Mouse (Mus musculus): ENCODE measurements at regions not wholly inside any gene's neighbourhood (a gene's known extent, or its start where the extent isn't known, plus 50 kb on each side); places are given as distances from the start of the nearest gene placed in this dataset.

GRCm38 (mm10) chr2:134419581-134419980 is 134.6 kb downstream of the Hao1 start:
- H3K4me1 ChIP-seq (replicated peaks; ENCODE audit: control insufficient read depth, insufficient read depth, low read length): no peaks in the 10 kb centered on the region
- no peak for ATAC-seq (ENCODE audit: low FRiP score)
- no peak overlapping the region for H3K4me3 ChIP-seq (replicated peaks; ENCODE audit: low read length)
- no peak overlapping the region for H3K4me2 ChIP-seq (replicated peaks)
- H3K36me3 ChIP-seq (replicated peaks; ENCODE audit: control insufficient read depth, insufficient read depth): no peaks in the 10 kb centered on the region
- DNase-seq (ENCODE audit: low spot score): no peak
- H3K27me3 ChIP-seq (ENCODE audit: control insufficient read depth, insufficient read depth, low read length): no peaks in the 10 kb centered on the region
- no peaks in the 10 kb centered on the region for H3K9me3 ChIP-seq (ENCODE audit: control insufficient read depth, low read length)
- no peak overlapping the region for H3K9ac ChIP-seq
- no peak overlapping the region for H3K27ac ChIP-seq
- 89% methylated on average over 2 of the region's 2 CpGs for WGBS

- no peak overlapping the region for H3K4me2 ChIP-seq (replicated peaks)
- no peaks in the 10 kb centered on the region for H3K36me3 ChIP-seq (replicated peaks; ENCODE audit: control insufficient read depth, insufficient read depth)
- no peaks in the 10 kb centered on the region for H3K9me3 ChIP-seq (ENCODE audit: control insufficient read depth, low read length)
- DNase-seq (ENCODE audit: low spot score): no peak
- no peak overlapping the region for H3K4me3 ChIP-seq (replicated peaks; ENCODE audit: low read length)
- no peak for ATAC-seq (ENCODE audit: low FRiP score)
- H3K27ac ChIP-seq: no peak overlapping the region
- no peak overlapping the region for H3K9ac ChIP-seq
- H3K4me1 ChIP-seq (replicated peaks; ENCODE audit: control insufficient read depth, insufficient read depth, low read length): no peaks in the 10 kb centered on the region
- H3K27me3 ChIP-seq (ENCODE audit: control insufficient read depth, insufficient read depth, low read length): no peaks in the 10 kb centered on the region
- 95% methylated on average over 3 of the region's 3 CpGs for WGBS
Measured at GRCm38 (mm10) chr2:134399564-134399963, 154.6 kb downstream of the Hao1 start.

- H3K27ac ChIP-seq: no peak overlapping the region
- H3K4me1 ChIP-seq (replicated peaks; ENCODE audit: control insufficient read depth, insufficient read depth, low read length): no peaks in the 10 kb centered on the region
- H3K9me3 ChIP-seq (ENCODE audit: control insufficient read depth, low read length): no peaks in the 10 kb centered on the region
- DNase-seq (ENCODE audit: low spot score) (no peak), ATAC-seq (ENCODE audit: low FRiP score) (no peak)
- no peak overlapping the region for H3K4me2 ChIP-seq (replicated peaks)
- 95% methylated on average over 3 of the region's 3 CpGs for WGBS
- no peak overlapping the region for H3K9ac ChIP-seq
- no peak overlapping the region for H3K4me3 ChIP-seq (replicated peaks; ENCODE audit: low read length)
- no peaks in the 10 kb centered on the region for H3K27me3 ChIP-seq (ENCODE audit: control insufficient read depth, insufficient read depth, low read length)
- no peaks in the 10 kb centered on the region for H3K36me3 ChIP-seq (replicated peaks; ENCODE audit: control insufficient read depth, insufficient read depth)
Measured at GRCm38 (mm10) chr2:134393421-134393820, 160.7 kb downstream of the Hao1 start.

GRCm38 (mm10) chr2:134375116-134375515 is 179.1 kb downstream of the Hao1 start:
- Histone ChIP-seq H3K27me3 (ENCODE audit: control insufficient read depth, insufficient read depth, low read length) (no peaks in the 10 kb centered on the region), H3K27ac (no peak overlapping the region), H3K9ac (no peak overlapping the region), H3K9me3 (ENCODE audit: control insufficient read depth, low read length) (no peaks in the 10 kb centered on the region), H3K4me1 (replicated peaks; ENCODE audit: control insufficient read depth, insufficient read depth, low read length) (no peaks in the 10 kb centered on the region), H3K4me2 (replicated peaks) (no peak overlapping the region), H3K36me3 (replicated peaks; ENCODE audit: control insufficient read depth, insufficient read depth) (no peaks in the 10 kb centered on the region), H3K4me3 (replicated peaks; ENCODE audit: low read length) (no peak overlapping the region)
- no peak for ATAC-seq (ENCODE audit: low FRiP score)
- WGBS: 64% methylated on average over 2 of the region's 2 CpGs
- DNase-seq (ENCODE audit: low spot score): no peak

- peak; percentile 28 for DNase-seq (ENCODE audit: low spot score)
- no peak overlapping the region for H3K9ac ChIP-seq
Measured at GRCm38 (mm10) chr2:134350894-134351501, 203.2 kb downstream of the Hao1 start.

GRCm38 (mm10) chr2:134350442-134350841 is 203.7 kb downstream of the Hao1 start:
- Histone ChIP-seq H3K4me1 (replicated peaks; ENCODE audit: control insufficient read depth, insufficient read depth, low read length) (no peaks in the 10 kb centered on the region), H3K27me3 (ENCODE audit: control insufficient read depth, insufficient read depth, low read length) (no peaks in the 10 kb centered on the region), H3K9ac (no peak overlapping the region), H3K4me2 (replicated peaks) (0 out of 2 replicates have a peak overlapping the region, but pooled peaks have one; percentile 8), H3K27ac (peak overlapping the region; percentile 15), H3K4me3 (replicated peaks; ENCODE audit: low read length) (no peak overlapping the region), H3K36me3 (replicated peaks; ENCODE audit: control insufficient read depth, insufficient read depth) (no peaks in the 10 kb centered on the region), H3K9me3 (ENCODE audit: control insufficient read depth, low read length) (no peaks in the 10 kb centered on the region)
- ATAC-seq (ENCODE audit: low FRiP score): 0 out of 2 replicates have a peak, but pooled peaks have one; percentile 46
- WGBS: 63% methylated on average over 2 of the region's 2 CpGs
- DNase-seq (ENCODE audit: low spot score): peak; percentile 25

More at GRCm38 (mm10) chr2:134350894-134351501, 203.2 kb downstream of the Hao1 start:
- Histone ChIP-seq H3K27ac (peak overlapping the region; percentile 40; the same call in 1 of the 2 replicates), H3K4me2 (replicated peaks) (0 out of 2 replicates have a peak overlapping the region, but pooled peaks have one; percentile 8), H3K9me3 (ENCODE audit: control insufficient read depth, low read length) (no peaks in the 10 kb centered on the region), H3K36me3 (replicated peaks; ENCODE audit: control insufficient read depth, insufficient read depth) (no peaks in the 10 kb centered on the region), H3K4me1 (replicated peaks; ENCODE audit: control insufficient read depth, insufficient read depth, low read length) (no peaks in the 10 kb centered on the region), H3K27me3 (ENCODE audit: control insufficient read depth, insufficient read depth, low read length) (no peaks in the 10 kb centered on the region), H3K4me3 (replicated peaks; ENCODE audit: low read length) (no peak overlapping the region)
- ATAC-seq (ENCODE audit: low FRiP score): peak; percentile 55; the same call in 1 of the 2 replicates
- WGBS: 63% methylated on average over 8 of the region's 8 CpGs

- Histone ChIP-seq H3K36me3 (replicated peaks; ENCODE audit: control insufficient read depth, insufficient read depth) (no peaks in the 10 kb centered on the region), H3K27ac (no peak overlapping the region), H3K4me3 (replicated peaks; ENCODE audit: low read length) (no peak overlapping the region), H3K4me2 (replicated peaks) (no peak overlapping the region), H3K9ac (no peak overlapping the region), H3K4me1 (replicated peaks; ENCODE audit: control insufficient read depth, insufficient read depth, low read length) (no peaks in the 10 kb centered on the region), H3K9me3 (ENCODE audit: control insufficient read depth, low read length) (no peaks in the 10 kb centered on the region), H3K27me3 (ENCODE audit: control insufficient read depth, insufficient read depth, low read length) (no peaks in the 10 kb centered on the region)
- DNase-seq (ENCODE audit: low spot score) (no peak), ATAC-seq (ENCODE audit: low FRiP score) (no peak)
- WGBS: 74% methylated on average over 6 of the region's 6 CpGs
Measured at GRCm38 (mm10) chr2:134342515-134343140, 211.5 kb downstream of the Hao1 start.

GRCm38 (mm10) chr2:134308092-134308491 is 246.1 kb downstream of the Hao1 start:
- WGBS: 76% methylated on average over 3 of the region's 3 CpGs
- H3K4me2 ChIP-seq (replicated peaks): no peak overlapping the region

GRCm38 (mm10) chr2:134290126-134290691 is 264.0 kb downstream of the Hao1 start:
- no peak overlapping the region for H3K4me2 ChIP-seq (replicated peaks)
- no peak overlapping the region for H3K27ac ChIP-seq
- ATAC-seq (ENCODE audit: low FRiP score) (no peak), DNase-seq (ENCODE audit: low spot score) (no peak)
- H3K9me3 ChIP-seq (ENCODE audit: control insufficient read depth, low read length): no peaks in the 10 kb centered on the region
- H3K9ac ChIP-seq: no peak overlapping the region
- H3K27me3 ChIP-seq (ENCODE audit: control insufficient read depth, insufficient read depth, low read length): no peaks in the 10 kb centered on the region
- no peaks in the 10 kb centered on the region for H3K4me1 ChIP-seq (replicated peaks; ENCODE audit: control insufficient read depth, insufficient read depth, low read length)
- no peak overlapping the region for H3K4me3 ChIP-seq (replicated peaks; ENCODE audit: low read length)
- no peaks in the 10 kb centered on the region for H3K36me3 ChIP-seq (replicated peaks; ENCODE audit: control insufficient read depth, insufficient read depth)
- WGBS: 79% methylated on average over 2 of the region's 2 CpGs

More at GRCm38 (mm10) chr2:134308092-134308491, 246.1 kb downstream of the Hao1 start:
- no peaks in the 10 kb centered on the region for H3K36me3 ChIP-seq (replicated peaks; ENCODE audit: control insufficient read depth, insufficient read depth)
- H3K9me3 ChIP-seq (ENCODE audit: control insufficient read depth, low read length): no peaks in the 10 kb centered on the region
- ATAC-seq (ENCODE audit: low FRiP score) (no peak), DNase-seq (ENCODE audit: low spot score) (no peak)
- H3K9ac ChIP-seq: no peak overlapping the region
- H3K4me3 ChIP-seq (replicated peaks; ENCODE audit: low read length): no peak overlapping the region
- no peaks in the 10 kb centered on the region for H3K27me3 ChIP-seq (ENCODE audit: control insufficient read depth, insufficient read depth, low read length)
- H3K27ac ChIP-seq: no peak overlapping the region
- no peaks in the 10 kb centered on the region for H3K4me1 ChIP-seq (replicated peaks; ENCODE audit: control insufficient read depth, insufficient read depth, low read length)

Data from hindbrain, embryonic 14.5 days (tissue).